Mouse (Mus musculus): ENCODE data around the gene Ctdsp1.

GRCm38 (mm10) chr1:74400531-74400930 lies 9.2 kb downstream of the Ctdsp1 start:
- TF ChIP-seq CTCF (IDR thresholded peaks at IDR 0.05; ENCODE audit: low read depth): no peak
- no peak for TF ChIP-seq EP300 (IDR thresholded peaks at IDR 0.05; ENCODE audit: low read depth)

Data from liver, embryonic 14.5 days (tissue).